Mouse (Mus musculus) embryo, embryonic 11 days (tissue): Measurements from ENCODE around the gene Tctex1d1.

Source experiments
- DNase-seq: peaks from one replicate; pipeline ENCODE4 v3.0.0-alpha.2; 2015

Tctex1d1 gene

GRCm38 (mm10) chr4:102978440-102978839 is at the start of gene Tctex1d1:
Gene Tctex1d1 (plus strand): TSS chr4:102978606.
- peak; percentile 45 for DNase-seq

- DNase-seq: no peak
Measured at GRCm38 (mm10) chr4:102929491-102929890, 48.9 kb upstream of the Tctex1d1 start.

DNA sequence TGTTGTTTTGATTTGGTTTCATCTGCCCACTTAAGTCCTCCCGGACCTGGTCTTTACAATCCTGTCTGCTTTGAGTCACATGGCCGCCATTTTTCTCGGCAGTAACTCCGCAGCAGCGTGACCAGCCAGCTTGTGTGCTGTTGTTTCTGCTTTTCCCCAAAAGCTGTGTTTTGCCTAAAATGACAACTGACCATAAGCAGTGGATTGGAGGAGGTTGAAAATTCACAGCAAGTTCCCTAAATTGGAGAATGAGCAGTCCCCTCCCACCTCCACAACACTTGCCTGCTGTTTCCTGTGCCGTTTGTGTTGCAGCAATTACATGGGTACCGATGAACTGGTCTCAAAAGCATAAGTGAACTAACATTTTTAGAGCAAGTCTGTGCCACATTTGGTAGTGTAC is 47.7 kb upstream of the Tctex1d1 start:
- no peak for DNase-seq

- no peak for DNase-seq
Measured at GRCm38 (mm10) chr4:102940266-102940665, 38.1 kb upstream of the Tctex1d1 start.

GRCm38 (mm10) chr4:102940738-102941137 is 37.7 kb upstream of the Tctex1d1 start:
- no peak for DNase-seq

DNA sequence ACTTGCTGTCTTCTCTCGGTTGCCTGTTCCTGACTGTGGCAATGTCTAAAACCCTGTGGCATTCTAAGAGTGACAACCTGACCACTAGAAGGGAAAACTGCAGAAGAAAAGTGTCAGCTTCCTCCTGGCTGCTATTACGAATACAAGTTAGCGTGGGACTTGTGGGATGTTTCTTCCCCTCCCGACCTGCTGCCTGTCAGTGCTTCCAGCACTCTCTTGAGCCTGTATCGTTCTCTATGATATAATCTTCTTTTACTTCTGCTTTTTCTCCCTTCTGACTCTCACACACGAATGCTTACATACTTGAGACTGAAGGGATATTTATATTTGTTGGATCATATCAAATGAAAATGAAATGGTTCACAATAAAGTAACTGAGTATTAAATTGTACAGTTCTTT is 34.1 kb upstream of the Tctex1d1 start:
- DNase-seq: no peak

GRCm38 (mm10) chr4:102952476-102952875 is 25.9 kb upstream of the Tctex1d1 start:
- DNase-seq: no peak

DNA sequence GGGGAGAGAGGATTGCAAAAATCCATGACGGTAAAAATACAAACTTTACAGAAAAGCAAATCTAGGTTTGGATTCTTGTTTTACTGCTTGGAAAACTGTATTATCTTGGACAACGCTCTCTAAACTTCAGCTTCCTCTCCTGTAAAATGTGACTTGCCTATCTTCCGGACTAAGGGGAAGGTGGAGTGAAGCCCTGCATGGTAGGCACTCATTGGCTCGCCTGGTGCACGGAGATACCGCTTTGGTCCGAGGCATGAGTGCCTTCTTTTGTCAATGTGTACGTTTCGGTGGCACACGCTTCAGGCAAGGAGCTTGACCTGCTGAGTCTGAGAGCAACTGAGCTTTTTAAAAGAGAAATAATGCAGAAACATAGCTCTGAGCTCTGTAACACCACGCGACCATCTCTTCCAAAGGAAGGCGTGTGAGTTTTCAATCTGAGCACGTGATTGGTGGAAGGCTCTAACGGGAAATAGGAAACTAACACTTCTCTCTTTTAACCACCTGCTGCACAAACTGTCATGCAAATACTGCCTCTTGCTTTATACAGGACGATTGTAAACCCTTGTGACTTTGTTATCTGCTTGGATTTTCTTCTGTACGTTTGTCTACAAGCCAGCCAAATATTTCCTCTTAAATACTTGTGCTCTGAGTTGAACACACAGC is 23.0 kb upstream of the Tctex1d1 start:
- no peak for DNase-seq

DNA sequence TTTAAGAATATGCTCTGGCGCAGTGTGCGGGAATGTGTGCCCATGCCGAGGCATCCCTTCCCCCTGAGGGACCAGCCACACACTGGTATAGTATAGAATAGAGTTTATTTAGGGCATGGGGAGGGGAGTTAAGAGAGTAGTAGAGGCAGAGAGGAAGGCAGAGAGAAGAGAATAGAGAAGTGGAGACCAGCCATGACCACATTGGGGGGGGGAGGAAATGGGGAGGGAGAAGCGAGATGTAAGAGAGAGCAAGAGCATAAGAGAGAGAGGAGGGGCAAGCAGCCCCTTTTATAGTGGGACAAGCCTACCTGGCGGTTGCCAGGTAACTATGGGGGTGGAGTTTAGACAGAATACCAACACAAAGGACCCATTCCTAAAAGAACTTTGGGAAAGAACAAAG is 19.0 kb upstream of the Tctex1d1 start:
- DNase-seq: no peak

DNA sequence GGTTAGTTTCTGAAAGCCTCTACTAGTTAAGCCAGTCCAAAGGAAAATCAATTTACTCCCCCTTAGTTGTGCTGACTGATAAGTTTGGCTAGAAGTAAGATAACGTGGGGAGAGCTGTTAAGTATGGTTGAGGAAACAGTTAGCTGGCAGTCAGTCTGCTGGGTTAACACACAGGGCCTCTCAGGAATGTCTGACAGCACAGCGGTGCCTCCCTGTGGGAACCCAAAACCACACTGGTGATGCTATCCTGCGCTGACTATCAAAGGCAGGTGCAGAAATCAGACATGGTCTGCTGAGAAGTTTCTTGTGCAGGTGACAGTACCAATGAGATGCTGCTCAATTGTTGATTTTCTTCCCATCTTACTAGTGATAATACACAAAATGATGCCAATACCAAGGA is 14.2 kb upstream of the Tctex1d1 start:
- DNase-seq: no peak

DNA sequence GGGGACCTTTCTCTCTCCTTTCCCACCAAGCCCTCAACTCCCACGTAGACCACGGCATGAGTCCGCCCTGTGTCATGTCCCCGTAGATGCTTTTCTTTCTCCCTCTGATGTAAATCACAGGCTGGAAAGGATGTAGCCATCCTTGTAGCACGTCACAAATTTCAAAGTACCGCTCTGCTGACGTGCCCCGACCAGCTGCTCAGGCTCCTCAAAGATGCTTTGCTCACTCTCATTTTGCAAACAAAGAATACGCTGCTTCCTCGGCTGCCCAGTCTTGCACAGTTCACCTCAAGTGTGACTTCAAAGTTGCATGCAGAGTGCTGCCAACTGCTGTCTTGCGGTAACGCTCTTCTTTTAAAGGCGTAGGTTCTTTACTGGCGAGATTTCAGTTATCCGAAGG is 10.6 kb upstream of the Tctex1d1 start:
- DNase-seq: no peak

GRCm38 (mm10) chr4:102969599-102969998 is 8.8 kb upstream of the Tctex1d1 start:
- no peak for DNase-seq

- no peak for DNase-seq
Measured at GRCm38 (mm10) chr4:102971159-102971558, 7.2 kb upstream of the Tctex1d1 start.

DNA sequence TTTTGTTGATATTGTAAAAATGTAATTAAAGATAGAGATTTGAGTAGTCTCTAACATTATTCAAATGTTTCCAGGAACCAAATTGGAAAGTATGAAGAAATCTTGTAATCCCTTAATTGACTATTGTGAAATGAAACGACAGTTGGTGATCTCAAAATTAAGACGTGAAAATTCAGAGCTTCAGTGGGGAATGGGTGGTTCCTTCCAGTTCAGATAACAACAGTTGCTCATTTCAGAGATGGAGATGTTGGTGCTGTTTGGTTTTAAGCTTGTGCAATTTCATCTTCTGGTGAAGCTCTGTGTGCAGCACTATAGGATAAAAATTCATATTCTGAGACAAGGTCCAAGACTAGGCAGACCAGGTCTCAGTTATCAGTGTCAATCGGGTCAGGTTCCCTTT is 6.3 kb upstream of the Tctex1d1 start:
- DNase-seq: no peak

- no peak for DNase-seq
Measured at GRCm38 (mm10) chr4:102974172-102974571, 4.2 kb upstream of the Tctex1d1 start.

DNA sequence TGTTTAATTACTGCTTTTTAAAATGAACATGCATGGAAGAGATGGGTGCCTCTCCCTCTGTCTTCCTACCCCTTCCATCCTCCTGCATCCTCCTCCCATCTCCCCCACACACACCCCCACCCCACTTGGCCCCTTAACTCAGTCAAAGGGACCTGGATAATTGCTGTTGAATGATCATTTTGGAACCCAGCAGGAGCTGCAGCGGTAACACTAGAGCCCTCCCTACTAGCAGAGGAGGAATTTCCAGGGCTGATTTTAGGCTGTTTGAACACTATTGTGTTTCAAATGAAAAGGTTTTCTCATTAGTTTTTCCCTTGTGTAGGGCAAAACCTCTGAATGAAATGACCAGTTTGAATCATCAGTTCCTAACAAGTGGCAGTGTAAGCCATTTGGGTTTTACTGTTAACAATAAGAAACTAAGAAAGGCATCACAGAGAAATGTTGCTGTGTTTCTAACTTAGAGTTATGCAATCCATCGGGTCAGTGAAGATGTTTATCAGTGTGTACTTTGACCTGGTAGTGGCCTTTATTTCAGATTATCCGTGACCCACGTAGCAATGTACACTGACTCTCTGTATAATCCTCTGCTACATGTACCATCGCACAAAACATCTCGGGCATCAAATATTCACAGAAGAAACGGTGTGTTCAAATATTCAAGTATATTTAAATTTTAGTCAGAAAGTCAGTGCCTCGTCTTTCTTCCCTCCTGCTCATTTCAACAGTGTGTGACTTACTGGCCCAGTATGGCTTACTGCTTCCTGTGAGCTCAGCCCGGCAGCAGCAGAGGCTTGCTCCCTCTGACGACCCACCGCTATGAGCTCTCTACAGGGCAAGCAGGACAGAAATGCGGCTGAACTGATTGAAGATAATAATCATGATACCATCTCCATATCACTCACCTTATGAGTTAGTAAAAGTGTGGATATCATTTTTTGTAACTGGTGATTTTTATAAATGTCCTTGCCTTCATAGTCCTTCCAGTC is 1.8 kb upstream of the Tctex1d1 start:
- DNase-seq: peak; percentile 34

DNA sequence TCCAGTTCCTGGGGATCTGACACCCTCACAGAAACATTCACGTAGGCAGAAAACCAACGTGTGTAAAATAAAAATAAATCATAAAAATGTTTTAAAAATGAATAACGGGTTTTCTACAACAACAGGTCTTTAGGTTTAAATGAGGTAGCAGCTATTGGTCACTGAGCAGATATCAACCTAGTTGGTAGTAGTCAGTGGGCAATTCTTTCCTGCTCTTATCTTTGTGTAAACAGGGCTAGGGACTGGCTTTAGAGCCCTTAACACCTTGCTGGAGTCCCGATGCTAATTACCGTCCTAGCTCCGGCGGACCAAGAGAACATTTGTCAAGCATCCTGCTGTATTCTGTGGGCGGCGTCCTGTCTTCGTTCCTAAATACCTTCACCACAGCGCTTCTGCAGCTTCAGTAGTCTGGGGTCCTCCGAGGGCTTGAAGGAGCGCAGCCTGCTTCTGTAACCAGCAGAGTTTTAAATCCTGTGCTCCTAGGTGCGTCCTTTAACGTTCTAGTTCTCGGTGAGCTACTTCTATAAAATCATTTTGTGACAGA is 556 bp upstream of the Tctex1d1 start:
- DNase-seq: peak; percentile 41

DNA sequence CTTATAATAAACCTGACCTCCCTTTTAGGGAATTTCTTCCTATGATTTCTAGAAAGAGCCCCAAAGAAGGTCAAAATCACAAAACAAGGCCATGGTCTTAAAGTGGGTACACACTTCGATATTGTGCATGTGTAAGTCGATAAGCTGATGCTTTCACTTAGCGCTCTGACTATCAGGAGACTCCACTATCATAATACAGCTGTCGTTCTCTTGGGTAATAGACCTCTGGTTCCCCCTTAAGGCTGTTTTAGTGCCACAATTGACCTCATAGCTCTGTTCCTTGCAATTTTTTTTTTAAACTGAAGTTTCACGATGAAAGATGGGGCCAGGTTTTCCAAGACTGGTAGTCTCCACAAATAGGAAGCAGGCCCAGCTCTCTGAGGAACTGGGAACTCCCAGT is 979 bp downstream of the Tctex1d1 start:
- DNase-seq: no peak

DNA sequence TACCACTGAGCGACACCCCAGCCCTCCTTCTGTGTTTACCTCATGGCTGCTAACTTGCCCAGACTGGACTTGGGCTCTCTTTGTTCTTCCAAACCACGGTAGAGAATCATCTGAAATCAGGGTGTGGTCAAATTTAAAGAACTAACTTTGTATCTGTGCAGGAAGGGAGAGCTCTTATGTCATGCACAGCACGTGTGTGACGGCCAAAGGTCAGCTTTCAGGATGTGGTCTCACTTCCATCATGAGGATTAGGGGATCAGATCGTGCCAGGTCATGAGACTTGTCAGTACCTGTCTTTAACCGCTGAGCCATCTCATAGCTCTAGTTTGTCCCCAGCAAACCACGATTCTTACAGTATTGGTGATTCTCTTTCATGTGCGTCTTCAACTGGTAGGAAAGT is 3.3 kb downstream of the Tctex1d1 start:
- no peak for DNase-seq

- no peak for DNase-seq
Measured at GRCm38 (mm10) chr4:102986173-102986572, 7.8 kb downstream of the Tctex1d1 start.

DNA sequence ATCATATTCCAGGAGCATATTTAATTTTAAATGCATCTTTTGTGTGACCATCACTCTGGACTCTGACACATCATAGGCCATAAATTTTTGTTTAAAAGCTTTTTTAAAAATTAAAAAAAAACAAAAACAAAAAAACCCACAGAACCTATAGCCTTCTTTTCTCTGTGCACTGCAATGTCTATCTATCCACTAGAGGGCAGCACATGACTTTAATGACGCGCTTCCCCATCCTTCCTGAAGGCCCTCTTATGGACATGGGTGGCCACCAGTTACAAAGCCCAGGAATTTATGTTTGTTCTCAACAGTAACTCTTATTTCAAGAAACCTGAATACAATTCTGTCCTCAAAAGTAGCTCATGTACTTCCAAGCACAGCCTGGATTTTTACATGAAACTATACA is 8.5 kb downstream of the Tctex1d1 start:
- peak; percentile 88 for DNase-seq

DNA sequence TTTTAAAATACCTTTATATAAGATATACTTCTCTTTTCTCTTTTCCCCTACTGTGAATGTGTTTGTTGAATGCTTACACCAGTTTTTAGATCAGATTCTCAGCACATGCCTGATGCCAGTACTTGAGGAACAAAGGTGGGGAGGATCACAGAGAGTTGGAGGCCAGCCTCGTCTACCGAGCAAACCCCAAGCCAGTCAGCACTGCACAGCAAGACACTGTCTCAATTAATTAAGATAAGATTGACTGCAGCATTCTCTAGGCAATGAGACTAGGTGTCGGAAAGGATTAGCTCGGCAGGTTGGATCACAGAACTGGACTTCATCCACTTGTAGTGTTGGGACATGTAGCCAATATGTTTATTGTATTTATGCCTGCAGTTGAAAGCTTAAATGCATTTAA is 8.9 kb downstream of the Tctex1d1 start:
- DNase-seq: no peak

DNA sequence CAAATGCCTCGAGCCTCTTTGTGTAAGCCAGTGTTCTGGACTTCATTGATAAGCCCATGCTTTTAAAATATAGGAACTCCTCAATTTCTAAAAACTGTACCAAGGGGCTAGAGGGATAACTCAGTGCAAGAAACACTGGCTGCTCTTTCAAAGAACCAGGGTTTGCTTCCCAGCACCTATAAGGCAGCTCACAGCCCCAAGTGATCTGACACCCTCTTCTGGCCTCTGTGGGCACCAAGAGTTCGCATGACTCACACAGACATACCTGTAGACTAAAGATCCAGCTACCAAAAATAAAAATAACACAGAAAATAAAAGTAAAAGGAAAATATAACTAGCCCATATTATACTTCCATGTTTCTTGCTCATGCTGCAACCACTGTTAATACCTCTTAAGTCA is 9.3 kb downstream of the Tctex1d1 start:
- no peak for DNase-seq

DNA sequence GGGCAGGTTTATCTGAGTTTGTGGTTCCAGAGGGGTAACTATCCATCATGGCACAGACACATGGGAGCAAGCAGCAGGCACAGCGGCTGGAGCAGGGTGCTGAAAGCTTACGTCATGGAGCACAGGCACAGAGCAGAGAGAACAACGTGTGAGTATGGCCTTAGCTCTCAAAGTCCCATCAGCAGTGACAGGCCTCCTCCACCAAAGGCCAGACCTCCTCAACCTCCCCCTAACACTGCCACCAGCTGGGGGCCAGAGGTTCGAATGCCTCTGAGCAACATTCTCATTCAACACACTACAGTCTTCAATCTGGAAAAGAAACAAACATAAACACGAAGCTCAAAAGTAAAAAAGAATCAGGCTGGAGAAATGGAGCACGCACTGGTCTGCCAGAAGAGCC is 10.1 kb downstream of the Tctex1d1 start:
- no peak for DNase-seq
